ENCODE assay signal across 20 mouse cellular contexts in genomic region chr2:74795531-74795930, GRCm38 (mm10). TPM values are rescaled to one million over a fixed set of nuclear protein-coding genes. Genes with fewer than 3 reads are reported as not detected.
A peak's percentile ranks its signal among the peaks of the same experiment; 100 is the strongest.
DNase-seq lines count a peak whose midpoint lies in the region; ATAC-seq and TF ChIP-seq lines count a peak whose summit lies in the region.
"Had no signal": no experiment of that assay in that cellular context is flagged by ENCODE, and none has a peak within 500 bp of the region (broad histone marks: within the 10 kb centered on the region; RNA-seq: fewer than 3 reads in every experiment).

No protein-coding gene starts in this region.

- no peak overlapping the region for H3K4me3 ChIP-seq in embryonic facial prominence, embryonic 14.5 days (ENCODE audit: low read depth, low read length)
- H3K4me3 ChIP-seq in embryonic facial prominence, embryonic 10.5 days = no peak overlapping the region
- H3K4me3 ChIP-seq in lung, postnatal 0 days (ENCODE audit: low read depth, low read length) = no peak overlapping the region
- H3K4me3 ChIP-seq in intestine, postnatal 0 days (ENCODE audit: low read depth, low read length) = no peak overlapping the region
- H3K4me3 ChIP-seq: forebrain, embryonic 12.5 days; hindbrain, embryonic 13.5 days had no signal

- H3K9me3 ChIP-seq in embryonic facial prominence, embryonic 14.5 days (ENCODE audit: control insufficient read depth, low read length) = no peaks in the 10 kb centered on the region
- H3K9me3 ChIP-seq in embryonic facial prominence, embryonic 10.5 days = no peaks in the 10 kb centered on the region
- no peaks in the 10 kb centered on the region for H3K9me3 ChIP-seq in lung, postnatal 0 days (ENCODE audit: low read length)
- no peaks in the 10 kb centered on the region for H3K9me3 ChIP-seq in intestine, postnatal 0 days (ENCODE audit: control insufficient read depth)
- H3K9me3 ChIP-seq: forebrain, embryonic 12.5 days; hindbrain, embryonic 13.5 days had no signal

- H3K4me2 ChIP-seq in embryonic facial prominence, embryonic 14.5 days (ENCODE audit: low read depth, low read length) = peak overlapping the region; percentile 4; the same call in 1 of the 2 replicates
- no peak overlapping the region for H3K4me2 ChIP-seq in lung, postnatal 0 days (replicated peaks; ENCODE audit: low read depth, low read length)
- H3K4me2 ChIP-seq in intestine, postnatal 0 days (replicated peaks; ENCODE audit: low read depth) = no peak overlapping the region
- H3K4me2 ChIP-seq: forebrain, embryonic 12.5 days; hindbrain, embryonic 13.5 days had no signal

- no peak overlapping the region for H3K9ac ChIP-seq in embryonic facial prominence, embryonic 14.5 days (ENCODE audit: low read depth, low read length)
- no peak overlapping the region for H3K9ac ChIP-seq in lung, postnatal 0 days (replicated peaks; ENCODE audit: low read depth)
- H3K9ac ChIP-seq in intestine, postnatal 0 days (ENCODE audit: low read depth, low read length) = no peak overlapping the region
- H3K9ac ChIP-seq: forebrain, embryonic 12.5 days; hindbrain, embryonic 13.5 days; liver, embryonic 14.5 days had no signal

- H3K27me3 ChIP-seq in embryonic facial prominence, embryonic 14.5 days (replicated peaks; ENCODE audit: control insufficient read depth, insufficient read depth, low read length) = no peaks in the 10 kb centered on the region
- H3K27me3 ChIP-seq in embryonic facial prominence, embryonic 10.5 days (replicated peaks; ENCODE audit: low read depth, poor library complexity, severe bottlenecking) = no peaks in the 10 kb centered on the region
- H3K27me3 ChIP-seq in lung, postnatal 0 days (replicated peaks; ENCODE audit: insufficient read depth, low read length) = no peaks in the 10 kb centered on the region
- no peaks in the 10 kb centered on the region for H3K27me3 ChIP-seq in intestine, postnatal 0 days (replicated peaks; ENCODE audit: control insufficient read depth, insufficient read depth, low read length)
- H3K27me3 ChIP-seq: forebrain, embryonic 12.5 days; hindbrain, embryonic 13.5 days had no signal

- 47% methylated on average over 7 of the region's 7 CpGs for WGBS in embryonic facial prominence, embryonic 14.5 days
- WGBS in embryonic facial prominence, embryonic 10.5 days = 68% methylated on average over 7 of the region's 7 CpGs
- WGBS in lung, postnatal 0 days = 36% methylated on average over 7 of the region's 7 CpGs
- WGBS in intestine, postnatal 0 days = 47% methylated on average over 7 of the region's 7 CpGs

- no peak for ATAC-seq in embryonic facial prominence, embryonic 14.5 days (ENCODE audit: low read depth)
- no peak for ATAC-seq in lung, postnatal 0 days
- ATAC-seq in intestine, postnatal 0 days = no peak

- TF ChIP-seq EP300 in lung, postnatal 0 days (IDR thresholded peaks at IDR 0.05) = no peak

- H3K27ac ChIP-seq in embryonic facial prominence, embryonic 14.5 days (replicated peaks; ENCODE audit: low read depth, low read length) = no peak overlapping the region
- no peak overlapping the region for H3K27ac ChIP-seq in embryonic facial prominence, embryonic 10.5 days (replicated peaks)
- no peak overlapping the region for H3K27ac ChIP-seq in lung, postnatal 0 days (ENCODE audit: low read length)
- no peak overlapping the region for H3K27ac ChIP-seq in intestine, postnatal 0 days (ENCODE audit: low read depth, low read length)
- H3K27ac ChIP-seq: forebrain, embryonic 12.5 days; hindbrain, embryonic 13.5 days; liver, embryonic 14.5 days had no signal

- 0 out of 2 replicates have a peak, but pooled peaks cover 7% of the 10 kb centered on the region for H3K4me1 ChIP-seq in embryonic facial prominence, embryonic 14.5 days (ENCODE audit: control insufficient read depth, insufficient read depth, low read length)
- no peaks in the 10 kb centered on the region for H3K4me1 ChIP-seq in embryonic facial prominence, embryonic 10.5 days
- no peaks in the 10 kb centered on the region for H3K4me1 ChIP-seq in lung, postnatal 0 days (ENCODE audit: insufficient read depth, low read depth, low read length)
- no peaks in the 10 kb centered on the region for H3K4me1 ChIP-seq in intestine, postnatal 0 days (replicated peaks; ENCODE audit: control insufficient read depth, insufficient read depth, low read length)
- H3K4me1 ChIP-seq: forebrain, embryonic 12.5 days; hindbrain, embryonic 13.5 days had no signal

- DNase-seq in embryonic facial prominence, embryonic 14.5 days (ENCODE audit: low spot score) = peak; percentile 64
- DNase-seq in embryonic facial prominence, embryonic 10.5 days (ENCODE audit: low spot score) = no peak
- peak; percentile 18 for DNase-seq in lung, postnatal 0 days (ENCODE audit: low spot score)
- no peak for DNase-seq in lung, postnatal 14 days
- peak; percentile 21 for DNase-seq in gastrocnemius, postnatal 25 days
- peak; percentile 27 for DNase-seq in skeletal muscle tissue, adult 2 months (ENCODE audit: low read depth, low spot score)
- no peak for DNase-seq in thymus, postnatal 25 days
- DNase-seq: cerebellum, adult 2 months; kidney, adult 11 months; kidney, postnatal 14 days; lung, postnatal 4 days; right cerebral cortex, adult 18-20 months; thymus, postnatal 4 days had no signal

- H3K36me3 ChIP-seq in embryonic facial prominence, embryonic 14.5 days (ENCODE audit: control insufficient read depth, insufficient read depth, low read length) = no peaks in the 10 kb centered on the region
- H3K36me3 ChIP-seq in embryonic facial prominence, embryonic 10.5 days (replicated peaks) = no peaks in the 10 kb centered on the region
- no peaks in the 10 kb centered on the region for H3K36me3 ChIP-seq in lung, postnatal 0 days (ENCODE audit: insufficient read depth, low read length)
- H3K36me3 ChIP-seq in intestine, postnatal 0 days (ENCODE audit: control insufficient read depth, insufficient read depth) = no peaks in the 10 kb centered on the region
- H3K36me3 ChIP-seq: forebrain, embryonic 12.5 days; hindbrain, embryonic 13.5 days had no signal

- TF ChIP-seq CTCF in lung, postnatal 0 days (IDR thresholded peaks at IDR 0.05) = no peak
- TF ChIP-seq CTCF in intestine, postnatal 0 days (IDR thresholded peaks at IDR 0.05; ENCODE audit: low read depth) = no peak

RNA-seq across cellular contexts. Expression of gene Mtx2, which starts 30.1 kb away (rescaled TPM):
- polyA plus RNA-seq in embryonic facial prominence, embryonic 14.5 days (2014; fragmentation: Nextera tagmentation; extraction: Ambion mirVana) = 121 and 140 TPM in 2 replicates
- 112 and 113 TPM in 2 replicates for polyA plus RNA-seq in embryonic facial prominence, embryonic 10.5 days (2016; fragmentation: Nextera tagmentation; extraction: Ambion mirVana)
- 83.7 and 87.7 TPM in 2 replicates for polyA plus RNA-seq in lung, postnatal 0 days (2015; fragmentation: Nextera tagmentation; extraction: Ambion mirVana)
- 10 to 100 TPM; 33.2 to 43.5 TPM for total RNA-seq in gastrocnemius, postnatal 25 days (2021)
- 87.1 and 96.3 TPM in 2 replicates for polyA plus RNA-seq in intestine, postnatal 0 days (2015; fragmentation: Nextera tagmentation; extraction: Ambion mirVana)

RNA-seq across cellular contexts. Expression of gene Hoxd1, which starts 32.8 kb away (rescaled TPM):
- 3.9 and 4.7 TPM in 2 replicates for polyA plus RNA-seq in embryonic facial prominence, embryonic 14.5 days (2014; fragmentation: Nextera tagmentation; extraction: Ambion mirVana)
- polyA plus RNA-seq in embryonic facial prominence, embryonic 10.5 days (2016; fragmentation: Nextera tagmentation; extraction: Ambion mirVana) = 0.20 and 0.39 TPM in 2 replicates
- polyA plus RNA-seq in lung, postnatal 0 days (2015; fragmentation: Nextera tagmentation; extraction: Ambion mirVana) = not detected in 2 replicates
- not detected for total RNA-seq in gastrocnemius, postnatal 25 days (2021)
- not detected in 2 replicates for polyA plus RNA-seq in intestine, postnatal 0 days (2015; fragmentation: Nextera tagmentation; extraction: Ambion mirVana)
- total RNA-seq: left cerebral cortex, postnatal 36 days; MEL had no signal
- polyA plus RNA-seq: C2C12; liver, embryonic 14.5 days had no signal

Comparison
In these comparisons a context has a peak if more than half of its experiments do, and no peak if none do; other contexts are left out.
1. DNase-seq: peak in embryonic facial prominence, embryonic 14.5 days (single experiment), lung, postnatal 0 days (single experiment), gastrocnemius, postnatal 25 days (single experiment) and skeletal muscle tissue, adult 2 months (single experiment); none in embryonic facial prominence, embryonic 10.5 days (single experiment), lung, postnatal 14 days (single experiment) and thymus, postnatal 25 days (single experiment).